Mouse (Mus musculus) forebrain, embryonic 14.5 days (tissue): ENCODE measurements around the gene Bpifc. TPM values are rescaled to one million over a fixed set of nuclear protein-coding genes. Genes with fewer than 3 reads are reported as not detected.
"Not testable (repeated sequence)": the region's sequence is repeated elsewhere in the genome, so short reads cannot be mapped to it uniquely, and the experiment has no call there.

Source experiments
- ATAC-seq: fragments of 200-750 bp; cut with Nextera tagmentation; 2 replicates; pipeline ENCODE4 v1.8.0; 2017; ENCODE audit warnings: mild to moderate bottlenecking, moderate library complexity
- DNase-seq: peaks from one replicate; pipeline ENCODE4 v3.0.0-alpha.2; 2015; ENCODE audit warnings: low spot score
- H3K27ac ChIP-seq: fragments of 300-500 bp; sonication (generic); 2 replicates; pipeline ENCODE4 v1.5.1; 2014; ENCODE audit warnings: low read depth, mild to moderate bottlenecking, control low read depth, low read length, moderate library complexity
- H3K27me3 ChIP-seq: fragments of 300-500 bp; sonication (generic); replicated peaks from 2 replicates; pipeline ENCODE4 v1.6.1; 2014; ENCODE audit warnings: low read length, control low read depth, mixed read lengths; ENCODE audit not compliant: control insufficient read depth, insufficient read depth
- H3K36me3 ChIP-seq: fragments of 300-500 bp; sonication (generic); 2 replicates; pipeline ENCODE4 v1.6.1; 2014; ENCODE audit warnings: low read length, control low read depth; ENCODE audit not compliant: control insufficient read depth, insufficient read depth
- H3K4me1 ChIP-seq: fragments of 300-500 bp; sonication (generic); 2 replicates; pipeline ENCODE4 v1.6.1; 2014; ENCODE audit warnings: antibody characterized with exemption, low read length, control low read depth; ENCODE audit not compliant: control insufficient read depth, insufficient read depth
- H3K4me2 ChIP-seq: fragments of 300-500 bp; sonication (generic); 2 replicates; pipeline ENCODE4 v1.6.1; 2014; ENCODE audit warnings: mild to moderate bottlenecking, control low read depth, low read length
- H3K4me3 ChIP-seq: fragments of 300-500 bp; sonication (generic); 2 replicates; pipeline ENCODE4 v1.5.1; 2014; ENCODE audit warnings: low read depth, low read length, control low read depth
- H3K9ac ChIP-seq: fragments of 300-500 bp; sonication (generic); 2 replicates; pipeline ENCODE4 v1.6.1; 2014; ENCODE audit warnings: mild to moderate bottlenecking, low read length, control low read depth, moderate library complexity
- H3K9me3 ChIP-seq: fragments of 300-500 bp; sonication (generic); replicated peaks from 2 replicates; pipeline ENCODE4 v1.6.1; 2016; ENCODE audit warnings: low read length, control low read depth, mixed read lengths; ENCODE audit not compliant: control insufficient read depth
- WGBS: fragments of 180-500 bp; shearing (Covaris S2); extraction: QIAGEN DNeasy Blood & Tissue Kit; methylation state at CpG from one replicate; pipeline ENCODE4 v1.1.7; 2014; 5-methylcytosine and 5-hydroxymethylcytosine counted together
- polyA plus RNA-seq: library from polyadenylated mRNA; unstranded; fragments of >200 nt; fragmentation: Nextera tagmentation; extraction: Ambion mirVana; gene quantifications from 2 replicates; pipeline ENCODE4 v1.2.1, GENCODE M21; 2014

Bpifc gene
- polyA plus RNA-seq, 1 experiment from 2014 or later: not detected

DNA sequence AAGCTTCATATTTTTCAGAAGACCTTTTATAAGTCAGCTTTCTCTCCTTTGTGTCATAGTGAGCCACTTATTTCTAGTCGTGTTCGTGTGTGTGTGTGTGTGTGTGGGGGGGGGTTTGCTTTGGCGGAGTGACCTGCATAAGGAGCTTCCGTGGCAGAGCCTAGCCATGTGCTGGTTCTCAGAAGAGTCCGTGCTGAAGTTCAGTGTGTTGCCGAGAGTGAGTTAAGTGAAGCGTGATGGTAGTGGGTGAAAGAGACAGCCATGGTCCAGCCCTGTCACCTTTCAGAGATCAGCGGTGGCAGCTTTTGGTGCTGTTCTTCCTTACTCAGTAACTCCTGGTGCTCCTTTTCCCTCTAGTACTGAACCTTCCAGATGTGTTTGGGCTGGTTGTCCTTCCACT, 32.4 kb upstream of the Bpifc start:
- no peak overlapping the region for H3K4me3 ChIP-seq
- no peak overlapping the region for H3K27ac ChIP-seq
- ATAC-seq: no peak
- no peaks in the 10 kb centered on the region for H3K4me1 ChIP-seq
- no peak for DNase-seq
- no peaks in the 10 kb centered on the region for H3K9me3 ChIP-seq
- WGBS: 83% methylated on average over 8 of the region's 8 CpGs
- no peak overlapping the region for H3K9ac ChIP-seq
- no peaks in the 10 kb centered on the region for H3K27me3 ChIP-seq
- no peak overlapping the region for H3K4me2 ChIP-seq
- peaks cover 5% of the 10 kb centered on the region; the same call in 1 of the 2 replicates for H3K36me3 ChIP-seq

GRCm38 (mm10) chr10:86043651-86044050, 32.0 kb upstream of the Bpifc start:
- no peak overlapping the region for H3K27ac ChIP-seq
- H3K4me3 ChIP-seq: no peak overlapping the region
- H3K9me3 ChIP-seq: no peaks in the 10 kb centered on the region
- 82% methylated on average over 4 of the region's 4 CpGs for WGBS
- ATAC-seq (no peak), DNase-seq (no peak)
- no peak overlapping the region for H3K4me2 ChIP-seq
- H3K4me1 ChIP-seq: no peaks in the 10 kb centered on the region
- H3K36me3 ChIP-seq: peaks cover 5% of the 10 kb centered on the region; the same call in 1 of the 2 replicates
- H3K9ac ChIP-seq: no peak overlapping the region
- no peaks in the 10 kb centered on the region for H3K27me3 ChIP-seq

GRCm38 (mm10) chr10:86034007-86034728, 22.5 kb upstream of the Bpifc start:
- no peak overlapping the region for H3K9ac ChIP-seq
- no peak overlapping the region for H3K27ac ChIP-seq
- no peak for ATAC-seq
- 76% methylated on average over 2 of the region's 2 CpGs for WGBS
- no peaks in the 10 kb centered on the region for H3K27me3 ChIP-seq
- no peak overlapping the region for H3K4me3 ChIP-seq
- H3K4me2 ChIP-seq: no peak overlapping the region
- no peaks in the 10 kb centered on the region for H3K9me3 ChIP-seq
- H3K4me1 ChIP-seq: no peaks in the 10 kb centered on the region
- DNase-seq: no peak
- H3K36me3 ChIP-seq: peaks cover 3% of the 10 kb centered on the region; the same call in 1 of the 2 replicates

DNA sequence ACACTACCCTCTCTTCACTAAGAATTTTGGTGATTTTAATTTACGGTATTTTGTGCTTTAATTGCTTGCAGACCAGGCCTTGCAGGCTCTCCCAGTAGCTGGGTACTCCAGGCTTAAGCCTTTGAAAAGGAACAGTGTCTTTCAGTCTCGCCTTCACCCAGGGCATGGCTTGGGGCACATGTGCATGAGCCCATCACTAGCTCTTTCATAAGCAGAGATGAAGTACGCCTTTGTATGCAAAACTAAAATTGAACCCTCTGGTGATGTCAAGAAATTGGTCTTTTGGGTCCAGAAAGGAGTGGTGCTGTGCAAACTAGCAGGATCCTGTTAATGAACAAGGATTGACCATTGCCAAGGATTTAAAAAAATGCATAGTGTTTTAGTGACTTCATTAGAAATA, 20.8 kb upstream of the Bpifc start:
- 57% methylated on average over 3 of the region's 3 CpGs for WGBS
- Histone ChIP-seq H3K4me2 (no peak overlapping the region), H3K4me3 (no peak overlapping the region), H3K27ac (no peak overlapping the region), H3K9me3 (no peaks in the 10 kb centered on the region), H3K9ac (no peak overlapping the region), H3K27me3 (no peaks in the 10 kb centered on the region), H3K4me1 (no peaks in the 10 kb centered on the region), H3K36me3 (peaks cover 3% of the 10 kb centered on the region; the same call in 1 of the 2 replicates)
- no peak for DNase-seq
- no peak for ATAC-seq

GRCm38 (mm10) chr10:86030743-86031142, 19.0 kb upstream of the Bpifc start:
- Histone ChIP-seq H3K4me3 (no peak overlapping the region), H3K36me3 (peaks cover 3% of the 10 kb centered on the region; the same call in 1 of the 2 replicates), H3K27me3 (no peaks in the 10 kb centered on the region), H3K9ac (no peak overlapping the region), H3K4me1 (no peaks in the 10 kb centered on the region), H3K27ac (no peak overlapping the region), H3K9me3 (no peaks in the 10 kb centered on the region), H3K4me2 (no peak overlapping the region)
- DNase-seq (no peak), ATAC-seq (no peak)
- 91% methylated on average over 7 of the region's 7 CpGs for WGBS

GRCm38 (mm10) chr10:86026807-86027206, 15.1 kb upstream of the Bpifc start:
- H3K27me3 ChIP-seq, H3K27ac ChIP-seq, DNase-seq, H3K4me2 ChIP-seq, ATAC-seq, H3K9ac ChIP-seq, H3K9me3 ChIP-seq, H3K4me1 ChIP-seq, H3K4me3 ChIP-seq, H3K36me3 ChIP-seq: not testable (repeated sequence)
- WGBS: 88% methylated on average over 1 of the region's 1 CpGs

DNA sequence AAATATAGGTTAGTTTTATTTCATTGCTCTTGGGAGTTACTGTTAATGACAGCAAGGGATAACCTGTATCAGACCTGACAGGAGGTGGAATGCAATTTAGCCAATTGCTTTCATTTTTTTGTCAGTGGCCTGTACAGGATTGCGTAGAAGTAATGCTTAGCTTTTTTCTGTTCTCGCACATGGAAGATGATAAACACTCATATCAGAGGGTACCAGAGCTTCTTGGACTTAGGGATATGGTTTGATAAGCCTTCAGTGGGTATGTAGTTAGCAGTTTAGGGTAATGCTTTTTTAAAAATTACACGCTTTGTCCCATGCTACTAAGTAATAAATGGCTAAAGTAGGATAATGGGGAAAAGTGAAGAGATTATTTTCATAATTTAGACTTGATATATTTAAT, 14.7 kb upstream of the Bpifc start:
- DNase-seq (no peak), ATAC-seq (no peak)
- no peak overlapping the region for H3K4me2 ChIP-seq
- H3K9me3 ChIP-seq: no peaks in the 10 kb centered on the region
- no peak overlapping the region for H3K9ac ChIP-seq
- no peak overlapping the region for H3K27ac ChIP-seq
- no peaks in the 10 kb centered on the region for H3K27me3 ChIP-seq
- H3K36me3 ChIP-seq: peaks cover 3% of the 10 kb centered on the region; the same call in 1 of the 2 replicates
- H3K4me1 ChIP-seq: 0 out of 2 replicates have a peak, but pooled peaks cover 2% of the 10 kb centered on the region
- no peak overlapping the region for H3K4me3 ChIP-seq
- 96% methylated on average over 3 of the region's 3 CpGs for WGBS

DNA sequence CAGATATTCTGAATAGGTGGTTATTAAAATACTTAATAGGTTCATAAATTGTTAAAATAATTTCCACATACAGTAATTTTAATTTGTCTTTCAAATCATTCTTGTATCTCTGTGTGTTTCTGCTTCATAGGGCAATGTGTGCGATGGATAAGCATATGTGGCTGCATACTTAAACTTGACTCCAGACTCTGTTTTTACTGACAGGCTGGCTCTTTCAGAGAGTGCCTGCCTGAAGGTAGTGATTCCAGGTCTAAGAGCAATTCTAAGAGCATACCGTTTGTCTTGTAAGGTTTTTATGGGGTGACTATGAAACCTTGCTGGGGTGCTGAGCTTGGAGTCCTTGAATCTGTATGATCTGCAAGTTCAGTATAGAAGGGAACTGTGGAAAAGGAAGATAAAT, 14.2 kb upstream of the Bpifc start:
- Histone ChIP-seq H3K4me1 (0 out of 2 replicates have a peak, but pooled peaks cover 2% of the 10 kb centered on the region), H3K9ac (no peak overlapping the region), H3K4me2 (no peak overlapping the region), H3K4me3 (no peak overlapping the region), H3K27me3 (no peaks in the 10 kb centered on the region), H3K36me3 (no peaks in the 10 kb centered on the region), H3K27ac (no peak overlapping the region), H3K9me3 (no peaks in the 10 kb centered on the region)
- DNase-seq (no peak), ATAC-seq (no peak)
- WGBS: 91% methylated on average over 2 of the region's 2 CpGs

GRCm38 (mm10) chr10:86023149-86023548, 11.5 kb upstream of the Bpifc start:
- no peak overlapping the region for H3K27ac ChIP-seq
- H3K27me3 ChIP-seq: no peaks in the 10 kb centered on the region
- no peaks in the 10 kb centered on the region for H3K9me3 ChIP-seq
- H3K36me3 ChIP-seq: no peaks in the 10 kb centered on the region
- no peak overlapping the region for H3K9ac ChIP-seq
- 0 out of 2 replicates have a peak, but pooled peaks cover 2% of the 10 kb centered on the region for H3K4me1 ChIP-seq
- H3K4me3 ChIP-seq: no peak overlapping the region
- ATAC-seq (no peak), DNase-seq (no peak)
- H3K4me2 ChIP-seq: no peak overlapping the region
